Mouse (Mus musculus) right cerebral cortex, adult 2 months (tissue): ENCODE data around the gene Esyt1.
A peak's percentile ranks its signal among the peaks of the same experiment; 100 is the strongest.
"Not testable (repeated sequence)": the region's sequence is repeated elsewhere in the genome, so short reads cannot be mapped to it uniquely, and the experiment has no call there.

Experiments used
- DNase-seq, 2 experiments: peaks; one replicate each; pipeline ENCODE4 v3.0.0; 2021 to 2022; ENCODE audit warnings: low spot score in 2 of 2

Gene Esyt1

DNA sequence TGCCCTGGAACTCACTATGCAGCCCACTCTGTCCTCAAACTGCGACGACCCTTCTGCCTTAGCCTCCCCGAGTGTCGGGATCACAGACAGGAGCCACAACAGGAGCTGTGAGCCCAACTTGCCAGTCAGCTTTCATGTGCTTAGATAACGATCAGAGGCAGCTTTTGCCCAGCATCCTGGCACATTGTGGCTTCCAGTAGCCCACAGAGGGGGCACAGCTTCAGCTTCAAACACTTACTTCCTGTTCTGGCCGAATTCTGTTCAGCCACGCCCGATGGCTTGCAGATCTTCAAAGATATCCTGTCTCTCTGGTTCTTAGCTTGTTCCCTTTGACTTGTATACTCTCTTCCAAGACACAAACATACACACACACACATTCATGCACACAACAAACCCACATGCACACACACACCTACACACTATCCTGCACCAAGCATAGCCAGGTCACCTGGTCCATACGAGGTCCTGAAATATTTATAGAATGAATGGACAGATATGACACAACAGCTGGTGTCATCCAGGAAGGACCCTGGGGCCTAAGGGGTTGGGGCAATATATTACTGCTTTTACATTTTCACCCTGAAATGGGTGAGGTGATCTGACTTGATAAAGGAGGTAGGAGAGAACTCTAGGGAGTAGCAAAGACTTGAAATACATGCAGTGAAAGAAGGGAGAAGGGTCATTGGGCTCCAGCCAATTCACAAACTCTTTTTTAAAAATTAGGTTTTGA lies 20.9 kb downstream of the Esyt1 start:
- DNase-seq, result no peak

DNA sequence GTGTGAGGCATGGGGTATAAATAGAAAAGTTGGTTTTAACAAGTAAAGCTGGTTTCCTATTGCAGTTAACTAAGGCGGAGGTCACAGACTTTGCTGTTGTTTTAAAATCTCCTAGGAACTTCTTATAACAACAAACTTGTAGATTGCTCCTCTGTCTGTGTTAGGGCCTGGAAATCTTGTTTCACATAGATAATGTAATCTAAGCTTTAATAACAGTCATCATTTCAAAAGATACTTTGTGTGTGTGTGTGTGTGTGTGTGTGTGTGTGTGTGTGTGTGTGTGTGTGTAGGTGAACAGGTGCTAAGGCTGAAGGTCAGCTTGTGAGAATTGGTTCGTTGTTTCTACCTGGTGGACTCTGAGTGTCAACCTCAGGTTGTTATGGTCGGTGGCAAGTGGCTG lies 21.7 kb downstream of the Esyt1 start:
- DNase-seq, result no peak

DNA sequence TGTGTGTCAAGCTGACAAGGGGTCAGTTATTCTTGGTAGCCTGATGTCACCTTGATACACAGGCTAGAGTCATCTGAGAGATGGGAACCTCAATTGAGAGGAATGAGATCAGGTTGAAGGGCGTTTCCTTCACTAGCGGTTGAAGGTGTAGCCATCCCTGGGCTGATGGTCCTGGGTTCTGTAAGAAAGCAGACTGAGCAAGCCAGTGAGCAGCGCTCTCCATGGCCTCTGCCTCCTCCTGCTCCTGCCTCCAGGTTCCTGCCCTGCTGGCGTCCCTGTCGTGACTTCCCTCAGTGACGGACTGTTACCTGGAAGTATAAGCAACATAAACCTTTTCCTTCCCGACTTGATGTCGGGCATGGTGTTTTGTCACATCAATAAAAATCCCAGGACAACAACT lies 22.1 kb downstream of the Esyt1 start:
- no peak for DNase-seq

DNA sequence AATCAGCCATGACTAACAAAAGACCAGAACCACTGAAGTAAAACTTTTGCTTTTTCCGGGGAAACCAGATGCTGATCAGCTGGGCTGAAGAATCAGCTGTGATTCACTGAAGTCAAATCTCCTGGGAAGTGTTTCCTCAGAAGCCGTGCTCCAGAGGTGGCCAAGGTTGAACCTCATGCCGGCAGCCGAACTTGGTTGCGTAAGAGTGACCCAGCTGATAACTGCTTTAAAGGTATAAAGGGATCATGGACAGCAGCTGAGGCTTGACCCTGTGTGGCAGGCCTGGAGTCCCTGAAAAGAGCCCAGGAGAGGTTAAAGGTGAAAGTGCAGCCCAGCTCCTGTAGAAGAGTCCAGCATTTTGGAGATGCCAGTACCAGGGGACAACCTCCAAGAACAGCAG lies 23.3 kb downstream of the Esyt1 start:
- DNase-seq, result no peak

DNA sequence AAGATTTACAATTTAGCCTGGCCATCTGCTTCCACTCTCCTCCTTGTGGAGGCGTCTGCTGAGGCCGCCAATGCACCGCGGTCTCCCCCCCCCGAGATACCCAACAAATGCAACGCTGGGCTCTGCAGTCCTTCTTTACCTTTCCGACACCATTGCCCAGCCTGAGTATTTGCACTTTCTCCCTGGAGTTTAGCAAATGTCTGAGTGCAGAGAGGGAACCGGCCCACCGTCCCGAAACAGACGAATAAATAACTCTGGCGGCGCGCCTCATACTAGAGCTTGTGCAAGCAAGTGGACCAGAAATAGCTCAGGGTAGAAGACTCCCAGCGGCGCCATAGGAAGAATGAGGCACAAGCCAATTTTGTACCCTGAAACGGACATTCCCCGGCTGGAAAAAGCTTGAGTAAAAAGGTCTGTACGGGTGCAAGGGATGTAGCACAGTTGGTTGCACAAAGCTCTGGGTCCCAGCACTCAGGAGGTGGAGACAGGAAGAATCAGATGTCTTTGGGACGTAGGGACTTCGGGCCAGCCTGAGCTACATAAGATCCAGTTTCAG lies 26.5 kb downstream of the Esyt1 start:
- DNase-seq, result peak; percentile 63 to 73

DNA sequence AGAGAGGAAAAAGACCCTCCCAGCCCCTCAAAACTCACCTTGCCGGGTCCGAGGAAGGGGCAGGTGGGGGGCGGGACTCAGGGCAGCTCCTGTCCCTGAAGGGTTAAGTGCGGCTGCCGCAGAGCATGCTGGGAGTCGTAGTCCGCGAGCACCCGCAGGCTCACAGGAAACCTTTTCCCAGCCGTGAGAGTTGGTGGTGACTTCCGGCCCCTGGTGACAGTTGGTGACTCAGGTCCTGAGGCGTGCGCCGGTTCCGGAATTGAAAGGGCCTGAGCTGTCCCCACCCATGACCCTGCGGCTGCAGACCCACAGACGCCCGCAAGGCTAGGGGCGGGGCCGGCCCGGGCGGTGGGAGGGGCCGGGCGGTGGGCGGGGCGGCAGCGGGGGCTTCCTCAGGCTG lies 27.1 kb downstream of the Esyt1 start, which contains the start of gene Myl6b:
Myl6b (minus strand) TSS at position 96 of the 400 bp plus-strand sequence.
- DNase-seq, result peak; percentile 95

DNA sequence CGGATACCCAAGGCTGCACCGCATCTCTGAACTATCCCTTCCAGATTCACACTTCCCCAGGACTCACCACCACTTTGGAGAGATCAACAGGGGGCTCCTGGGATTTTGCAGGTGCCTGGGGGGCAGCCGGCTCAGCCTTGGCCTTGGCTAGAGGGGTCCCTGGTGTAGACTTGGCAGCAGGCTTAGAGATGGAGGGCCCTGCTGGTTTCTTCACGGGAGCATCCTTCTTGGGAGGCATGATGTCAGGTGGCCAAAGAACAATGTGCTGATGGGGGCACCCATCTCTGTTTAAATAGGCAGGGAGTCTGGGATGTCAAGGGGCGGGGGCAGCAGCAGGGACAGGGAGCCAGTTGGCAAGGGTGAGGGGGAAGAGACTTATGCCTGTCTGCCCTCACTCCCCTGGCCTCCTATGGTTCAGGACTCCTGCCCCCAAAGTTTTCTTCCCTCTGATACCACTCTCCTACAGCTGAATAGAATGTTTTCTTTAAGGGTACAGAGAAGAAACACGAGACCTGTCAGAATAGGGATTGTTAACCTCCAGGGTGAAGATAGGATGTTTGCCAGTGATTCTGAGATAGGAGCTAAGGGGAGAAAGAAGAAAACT lies 28.4 kb downstream of the Esyt1 start:
- DNase-seq, result no peak

DNA sequence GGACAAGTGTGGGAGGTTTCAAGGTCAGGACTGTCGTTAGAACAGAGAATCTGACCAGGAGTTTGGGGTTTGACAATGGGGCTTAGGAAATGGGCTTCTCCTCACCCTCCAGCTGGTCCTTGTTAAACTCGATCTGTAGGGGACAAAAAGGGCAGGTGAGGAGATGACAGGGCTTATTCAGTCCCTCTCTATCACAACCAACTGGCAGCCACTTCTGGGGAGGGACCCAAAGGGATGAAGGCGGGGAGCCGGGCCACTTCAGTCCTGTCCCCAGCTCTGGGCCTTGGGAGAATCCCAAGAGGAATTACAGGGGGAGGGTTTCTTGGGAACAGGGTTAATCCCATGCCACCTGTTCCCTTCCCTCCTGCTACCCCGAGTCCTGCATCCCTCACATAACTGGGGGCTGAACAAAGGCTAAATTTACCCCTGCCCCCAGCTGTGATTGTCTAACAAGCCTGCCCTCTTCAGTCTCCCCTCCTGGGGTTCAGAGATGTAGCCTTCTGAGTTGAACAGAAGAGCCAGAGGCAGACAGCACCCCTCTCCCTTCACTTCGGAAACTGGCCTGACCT lies 29.1 kb downstream of the Esyt1 start:
- DNase-seq, result no peak

DNA sequence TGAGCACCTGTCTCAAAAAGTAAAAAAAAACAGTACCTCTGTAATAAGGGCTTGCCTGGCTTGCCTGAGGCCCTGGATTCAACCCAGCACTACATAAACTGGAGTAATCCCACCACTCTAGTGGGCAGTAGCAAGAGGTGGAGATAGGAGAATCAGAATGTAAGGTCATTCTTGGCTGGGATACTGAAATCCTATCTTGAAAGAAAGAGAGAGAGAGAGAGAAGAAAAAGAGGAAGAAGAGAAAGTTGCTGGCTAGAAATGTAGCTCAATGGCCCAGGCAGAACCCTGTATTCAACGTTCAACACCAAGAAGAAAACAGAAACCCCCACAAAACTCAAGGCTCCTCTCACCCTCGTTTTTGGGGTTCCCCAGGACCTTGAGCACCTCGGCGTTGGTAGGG lies 29.8 kb downstream of the Esyt1 start:
- no peak for DNase-seq

DNA sequence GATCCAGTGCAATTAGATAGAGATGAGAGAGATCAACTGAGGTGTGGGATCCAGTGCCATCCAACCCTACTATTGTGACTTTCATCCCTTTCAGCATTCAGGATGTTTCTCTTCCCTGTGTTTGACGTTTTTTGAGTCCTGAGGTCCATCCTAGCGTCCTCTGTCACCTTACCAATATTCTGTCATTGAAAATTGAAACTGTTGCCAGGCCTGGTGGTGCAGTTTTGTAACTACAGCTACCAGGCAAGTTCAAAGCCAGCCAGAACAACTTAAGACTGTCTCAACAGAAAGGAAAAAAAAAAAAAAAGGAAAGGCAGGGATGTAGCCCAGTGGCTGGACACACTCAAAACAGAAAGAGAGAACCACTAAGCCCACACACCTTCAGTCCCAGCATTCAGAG lies 30.4 kb downstream of the Esyt1 start:
- no peak for DNase-seq

DNA sequence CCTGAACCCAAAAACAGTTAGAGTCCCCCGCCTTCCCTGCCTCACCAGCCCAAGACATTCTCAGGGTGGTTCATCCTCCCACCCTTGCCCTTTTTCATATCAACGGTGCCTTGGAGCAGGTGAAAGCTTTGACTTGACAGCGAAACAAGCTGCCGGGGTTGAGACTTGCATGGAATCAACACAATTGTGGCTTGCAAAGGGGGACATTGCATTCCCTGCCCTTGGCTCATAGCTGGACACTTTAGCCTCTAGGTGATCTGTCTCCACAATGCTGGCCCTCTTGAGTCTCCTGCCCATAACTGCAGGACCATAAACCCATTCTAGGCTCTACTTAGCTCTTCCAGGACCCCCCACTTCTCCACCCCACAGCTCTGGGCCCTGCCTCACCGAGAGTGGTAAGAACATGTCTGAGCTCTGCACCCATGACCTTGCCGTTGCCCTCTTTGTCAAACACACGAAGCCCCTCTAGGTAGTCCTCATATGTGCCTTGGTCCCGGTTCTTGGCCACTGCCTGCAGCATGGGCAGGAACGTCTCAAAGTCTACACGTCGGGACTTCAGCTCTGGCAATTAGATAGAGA lies 30.9 kb downstream of the Esyt1 start:
- DNase-seq, result no peak

DNA sequence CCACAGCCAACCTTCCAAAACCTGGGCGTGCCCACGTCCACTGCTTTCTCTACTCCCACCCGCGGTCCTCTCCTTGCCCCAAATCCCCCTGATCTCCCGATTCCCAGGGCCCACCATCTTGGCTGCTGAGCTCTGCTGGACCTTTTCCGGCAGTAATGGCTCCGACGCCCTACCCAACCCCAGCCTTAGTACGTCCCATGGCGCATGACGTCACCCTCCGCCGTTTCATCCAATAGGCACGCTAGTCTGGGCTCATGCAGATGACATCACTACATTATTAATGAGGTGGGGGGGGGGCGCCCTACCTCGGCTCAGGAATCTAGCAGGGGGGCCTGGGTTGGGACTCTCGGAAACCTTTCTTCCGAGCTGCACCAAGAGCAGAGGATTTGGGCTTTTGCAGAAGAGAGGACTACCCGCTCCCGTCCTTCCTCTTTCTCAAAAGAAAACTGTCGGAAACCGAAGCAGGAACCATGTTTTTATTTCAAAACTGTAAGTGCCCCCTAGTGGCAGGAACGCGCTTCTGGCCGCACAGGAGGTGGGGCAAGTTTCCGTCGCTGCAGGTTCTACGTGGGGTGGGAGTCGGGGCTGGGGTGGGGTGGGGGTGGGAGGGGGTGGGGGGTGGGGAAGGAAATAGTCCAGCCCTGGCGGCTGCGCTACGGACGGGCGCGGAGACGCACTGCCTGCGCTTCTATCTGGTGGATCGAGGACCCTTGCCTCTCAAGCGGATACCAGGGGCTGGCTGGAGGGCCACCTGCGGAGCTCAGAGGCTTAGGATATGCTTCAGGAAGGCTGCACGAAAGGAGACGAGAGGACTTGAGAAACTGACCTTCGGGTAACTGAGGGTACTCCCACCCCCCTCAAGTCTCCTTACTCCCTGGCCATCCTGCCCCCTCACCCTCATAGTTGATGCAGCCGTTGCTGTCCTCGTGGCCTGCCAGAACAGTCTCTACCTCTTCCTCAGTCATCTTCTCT lies 31.7 kb downstream of the Esyt1 start, which contains the start of gene Myl6:
Myl6 (minus strand) TSS at position 451 of the 972 bp plus-strand sequence.
- DNase-seq, result peak; percentile 98 to 99

DNA sequence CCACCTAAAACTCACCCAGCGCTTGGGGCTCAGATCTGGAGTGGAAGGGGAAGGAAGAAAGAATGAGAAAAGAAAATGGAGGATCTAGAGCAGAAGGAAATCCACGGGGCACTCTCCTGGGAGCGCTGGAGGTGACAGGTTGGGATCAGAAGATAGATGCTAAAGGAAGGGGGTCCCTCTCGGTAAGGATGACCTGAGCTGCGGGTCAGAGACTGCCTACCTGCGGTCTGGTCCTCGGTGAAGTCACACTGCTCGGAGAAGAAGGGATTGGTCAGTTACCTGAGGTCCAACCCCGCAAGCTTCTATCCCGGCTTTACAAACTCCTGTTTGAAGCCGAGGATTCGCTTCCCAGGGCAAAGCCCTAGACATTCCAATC lies 32.4 kb downstream of the Esyt1 start:
- peak in 1 of 2 experiments; percentile 26 for DNase-seq

DNA sequence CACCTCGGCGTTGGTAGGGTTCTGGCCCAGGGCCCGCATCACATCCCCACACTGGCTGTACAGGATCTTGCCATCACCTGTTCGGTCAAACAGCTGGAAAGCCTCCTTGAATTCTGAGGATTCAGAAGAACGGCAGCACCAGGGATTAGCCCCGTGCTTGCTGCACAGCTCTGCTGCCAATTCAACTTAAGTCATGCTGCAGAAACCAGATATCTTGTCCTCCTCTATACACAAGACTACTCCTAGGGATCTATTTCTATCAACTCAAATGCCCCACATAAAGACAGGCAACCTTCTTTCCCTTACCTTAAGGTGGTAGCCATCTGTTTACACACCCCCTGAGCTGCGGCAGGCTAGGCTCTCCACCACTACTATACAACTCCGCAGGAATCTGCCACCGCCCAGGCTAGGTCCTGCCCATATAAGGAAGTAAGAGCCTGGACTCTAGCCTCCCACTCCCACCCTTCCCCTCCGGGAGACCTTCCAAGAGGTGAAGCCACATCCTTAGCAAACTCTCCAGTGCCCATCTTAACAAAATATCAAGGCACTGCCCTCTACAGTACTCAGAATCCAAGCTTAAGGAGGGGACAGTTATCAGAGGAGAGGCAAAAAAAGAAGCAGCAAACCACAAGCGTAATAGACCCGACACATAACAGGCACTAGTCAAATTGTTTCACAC lies 32.9 kb downstream of the Esyt1 start:
- DNase-seq, result peak; percentile 70 to 71

DNA sequence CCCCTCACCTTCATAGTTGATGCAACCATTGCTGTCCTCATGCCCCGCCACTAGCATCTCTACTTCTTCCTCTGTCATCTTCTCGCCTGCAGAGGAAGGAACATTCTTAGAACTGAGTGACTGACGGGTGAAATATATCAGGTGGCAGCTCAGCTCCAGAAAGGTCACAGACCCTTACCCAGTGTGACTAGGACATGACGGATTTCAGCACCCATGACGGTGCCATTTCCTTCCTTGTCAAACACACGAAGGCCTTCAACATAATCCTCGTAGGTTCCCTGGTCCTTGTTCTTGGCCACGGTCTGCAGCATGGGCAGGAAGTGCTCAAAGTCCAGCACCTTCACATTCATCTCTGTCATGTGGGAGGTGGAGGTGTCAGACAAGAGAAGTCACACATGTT lies 33.6 kb downstream of the Esyt1 start:
- DNase-seq, result not testable (repeated sequence)

DNA sequence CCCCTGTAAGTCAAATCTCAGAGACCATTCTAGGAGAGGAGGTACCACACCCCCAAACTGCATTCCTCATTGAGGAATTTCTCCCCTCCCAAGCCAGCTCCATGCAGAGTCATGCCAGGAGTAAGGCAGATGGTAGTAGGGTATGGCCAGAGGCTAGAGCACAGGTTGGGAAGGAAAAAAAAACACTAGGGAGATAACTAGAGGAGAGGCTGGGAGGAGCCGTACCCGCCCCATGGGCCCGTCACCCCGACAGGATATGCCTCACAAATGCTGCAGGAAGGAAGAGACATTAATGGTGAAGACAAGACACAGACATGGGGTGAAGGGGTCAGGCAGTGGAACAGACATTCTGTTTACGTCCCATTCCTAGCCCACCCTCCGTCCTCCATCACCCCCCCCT lies 34.2 kb downstream of the Esyt1 start:
- no peak for DNase-seq

DNA sequence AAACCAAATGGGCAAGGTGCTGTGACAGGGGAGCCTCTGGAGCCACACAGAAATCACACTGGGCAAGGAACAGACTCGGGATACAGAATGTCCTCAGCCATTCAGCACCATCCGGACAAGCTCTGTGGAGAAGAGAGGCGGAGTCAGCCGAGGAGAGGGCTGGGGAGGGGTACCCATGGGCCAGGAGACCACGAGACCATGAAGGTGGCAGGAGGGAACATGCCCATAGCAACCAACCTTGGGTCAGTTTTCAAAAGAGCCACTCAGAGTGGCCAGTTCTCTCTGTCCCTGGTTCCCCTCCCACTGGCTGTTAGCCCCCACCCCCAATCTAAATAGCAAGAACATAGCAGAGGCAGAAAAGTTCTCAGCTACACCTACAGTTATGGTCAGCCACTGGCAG lies 34.8 kb downstream of the Esyt1 start:
- no peak for DNase-seq

DNA sequence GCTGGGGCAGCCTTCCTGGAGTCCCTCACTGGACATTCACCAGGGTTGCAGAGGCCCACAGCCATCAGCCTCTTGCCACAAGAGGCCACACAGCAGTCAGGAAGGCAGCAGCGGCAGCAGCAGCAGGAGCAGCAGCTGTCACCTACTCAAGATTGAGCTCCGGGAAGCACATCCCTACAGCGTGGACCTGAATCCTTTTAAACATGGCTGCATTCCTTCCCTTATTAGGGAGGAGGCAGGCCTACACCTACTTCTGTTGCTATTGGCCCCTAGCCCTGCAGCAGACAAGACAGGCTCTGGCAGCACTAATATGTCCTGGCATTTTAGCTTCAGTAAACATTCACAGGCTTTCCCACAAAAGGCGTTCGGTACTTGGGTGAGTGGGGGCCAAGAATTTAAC lies 35.4 kb downstream of the Esyt1 start:
- DNase-seq, result peak in 1 of 2 experiments; percentile 33

DNA sequence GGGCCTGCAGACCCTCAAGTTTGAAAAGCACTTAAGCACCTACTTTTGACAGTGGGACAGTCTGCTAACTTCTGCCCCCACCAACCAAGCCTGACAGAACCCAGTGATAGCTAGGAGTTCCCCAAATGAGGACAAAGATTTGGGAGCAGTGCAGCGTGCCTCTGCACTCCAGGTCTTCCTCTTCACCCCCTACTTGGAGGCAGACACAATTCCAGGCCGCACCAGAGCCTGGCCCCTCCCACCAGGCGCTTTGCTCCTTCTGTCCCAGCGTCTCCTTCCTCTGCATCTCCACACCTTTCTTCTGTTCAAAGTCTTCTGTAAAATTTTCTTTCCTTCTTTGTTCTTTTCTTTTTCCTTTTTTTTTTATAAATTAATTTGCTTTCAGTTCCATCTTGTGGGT lies 35.9 kb downstream of the Esyt1 start:
- no peak for DNase-seq

DNA sequence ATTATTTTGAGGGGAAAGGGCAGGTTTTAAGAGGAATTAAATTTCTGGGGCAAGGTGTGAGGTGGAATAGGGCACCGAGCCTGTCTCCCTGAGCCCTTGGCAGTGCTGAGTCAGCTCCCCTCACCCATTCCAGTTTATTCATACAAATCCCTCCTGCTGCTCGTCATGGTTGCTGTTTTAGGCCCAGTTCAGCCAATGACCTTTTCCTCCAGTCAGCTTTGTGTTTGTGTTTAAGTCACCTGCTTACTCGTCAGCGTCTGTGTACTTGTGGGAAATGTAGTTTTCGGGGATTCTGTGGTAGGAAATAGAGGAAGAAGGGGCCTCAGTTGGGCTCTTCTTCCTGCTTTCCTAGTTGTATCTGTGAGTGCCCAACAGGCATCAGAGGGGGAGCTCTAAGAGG lies 36.3 kb downstream of the Esyt1 start:
- no peak for DNase-seq

DNA sequence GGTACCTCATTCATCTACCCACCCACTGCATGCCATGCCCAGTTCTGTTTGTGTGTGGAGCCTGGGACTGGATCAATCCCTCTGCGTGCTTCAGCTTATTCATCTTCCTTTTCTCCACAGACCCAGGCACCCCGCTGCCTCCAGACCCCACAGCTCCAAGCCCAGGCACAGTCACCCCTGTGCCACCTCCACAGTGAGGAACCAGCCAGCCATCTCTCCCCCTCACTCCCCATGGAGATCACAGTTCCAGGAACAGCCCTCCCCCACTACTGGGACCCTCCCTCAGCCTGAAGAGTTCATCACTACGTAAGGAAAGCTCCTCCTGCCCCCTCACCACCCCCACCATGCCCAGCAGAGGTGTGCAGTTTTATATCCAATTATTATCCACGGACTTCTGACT lies 36.9 kb downstream of the Esyt1 start:
- DNase-seq, result no peak
